Mouse (Mus musculus) ovary, adult 2 months (tissue): ENCODE data around the gene Pkn2. TPM values are rescaled to one million over a fixed set of nuclear protein-coding genes. Genes with fewer than 3 reads are reported as not detected.

Source experiments
- polyA plus RNA-seq: library from polyadenylated mRNA; depleted of rRNA; stranded (reverse); fragments of >200 nt; gene quantifications from 2 replicates; pipeline ENCODE4 v1.2.3, GENCODE M21; 2012; rRNA removed

The Pkn2 gene
- polyA plus RNA-seq: 57.6 and 65.0 TPM in 2 replicates

DNA sequence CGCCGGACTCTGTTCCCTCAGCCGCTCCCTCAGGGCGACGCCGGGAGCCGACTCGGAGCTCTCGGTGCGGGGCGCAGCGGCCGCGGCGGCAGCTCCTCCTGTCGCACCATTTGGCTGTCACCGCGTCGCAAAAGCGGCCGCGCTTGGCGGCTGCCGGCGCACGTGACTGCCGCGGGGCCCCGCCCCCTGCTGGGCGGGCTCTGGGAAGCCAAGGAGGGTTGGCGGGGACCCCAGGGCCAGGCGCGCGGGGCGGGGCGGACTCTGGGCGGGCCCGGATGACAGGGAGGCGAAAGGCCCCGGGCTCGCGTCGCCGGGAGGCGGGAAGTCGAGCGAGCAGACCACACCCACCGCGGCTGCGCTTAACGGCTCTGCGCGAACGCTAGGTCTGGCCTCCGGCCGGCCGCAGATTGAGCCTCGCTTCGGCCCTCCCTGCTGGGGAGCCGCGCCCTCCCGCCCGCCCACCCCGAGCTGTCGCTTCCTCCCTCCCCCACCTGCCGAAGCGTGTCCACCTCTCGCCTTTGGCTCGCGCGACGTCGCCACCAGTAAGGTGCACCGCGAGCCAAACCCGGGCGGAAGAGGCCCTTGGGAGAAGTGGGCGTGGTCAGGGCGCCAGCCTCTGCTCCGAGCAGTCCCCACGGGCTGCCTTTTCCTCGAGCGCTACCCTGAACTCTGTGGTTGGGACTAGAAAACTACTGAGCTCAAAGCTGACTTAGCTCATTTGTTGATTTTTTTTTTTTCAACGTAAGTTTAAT is at the start of gene Pkn2:
TSS of gene Pkn2 (minus strand) at position 133 of the 752 bp plus-strand sequence.

GRCm38 (mm10) chr3:142764995-142765777 is 116.6 kb downstream of the Pkn2 start, which contains the start of gene Gtf2b:
Gene Gtf2b (plus strand): TSS chr3:142765045.

Other genes starting within 250 kb of the Pkn2 start
- 2.4 and 3.1 TPM in 2 replicates for gene Kyat3, start 181.0 kb downstream of the Pkn2 start, polyA plus RNA-seq
- 13.9 and 15.0 TPM in 2 replicates for gene Gtf2b, start 117.0 kb downstream of the Pkn2 start, polyA plus RNA-seq